Mouse (Mus musculus): ENCODE data around the gene Gm13287.
"Not testable (repeated sequence)": the region's sequence is repeated elsewhere in the genome, so short reads cannot be mapped to it uniquely, and the experiment has no call there.

Gm13287 gene

DNA sequence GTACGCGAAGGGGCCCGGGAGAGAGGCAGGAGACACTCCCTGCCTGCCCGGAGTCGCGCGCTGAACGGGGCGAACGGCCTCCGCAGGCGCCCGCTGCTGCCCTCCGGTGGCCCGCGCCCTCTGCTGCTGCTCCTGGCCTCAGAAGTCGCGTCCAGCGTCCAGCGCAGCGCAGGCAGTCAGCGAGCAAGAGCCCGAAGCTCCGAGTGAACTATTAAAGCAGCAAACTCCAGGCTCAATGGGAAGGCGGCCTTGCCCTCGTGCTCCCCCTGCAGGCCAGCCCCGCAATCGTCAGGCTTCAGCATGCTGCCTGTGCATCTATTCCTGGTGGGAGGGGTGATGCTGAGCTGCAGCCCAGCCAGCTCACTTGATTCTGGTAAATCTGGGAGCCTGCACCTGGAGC lies 6.0 kb upstream of the Gm13287 start, which contains the start of gene Gm13279:
Gm13279 (plus strand) TSS at position 301 of the 400 bp plus-strand sequence.
- not testable (repeated sequence) for DNase-seq (ENCODE audit: low spot score in 2 of 2)

DNA sequence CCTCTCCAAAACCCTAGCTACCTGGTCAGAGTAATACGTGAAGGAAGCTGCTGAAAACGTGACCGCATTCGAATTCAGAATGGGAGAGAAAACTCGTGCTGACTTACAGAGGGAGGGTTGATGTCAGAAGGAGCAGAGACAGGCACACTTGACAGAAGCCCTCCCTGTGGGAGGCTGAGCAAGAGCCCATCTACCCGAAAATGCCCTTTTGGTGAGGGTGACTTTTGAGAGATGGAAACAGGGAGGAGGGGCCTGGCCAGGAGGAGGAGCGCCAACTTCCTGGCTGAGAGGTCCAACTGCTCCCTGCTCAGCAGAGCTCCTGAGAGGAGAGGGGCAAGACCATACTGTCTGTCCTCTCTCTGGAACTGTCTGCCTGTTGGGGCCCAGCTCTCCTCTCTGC lies 3.7 kb upstream of the Gm13287 start, which contains the start of gene Gm13285:
Gm13285 (plus strand) TSS at position 301 of the 400 bp plus-strand sequence.
- DNase-seq (ENCODE audit: low spot score in 2 of 2) = not testable (repeated sequence)

DNA sequence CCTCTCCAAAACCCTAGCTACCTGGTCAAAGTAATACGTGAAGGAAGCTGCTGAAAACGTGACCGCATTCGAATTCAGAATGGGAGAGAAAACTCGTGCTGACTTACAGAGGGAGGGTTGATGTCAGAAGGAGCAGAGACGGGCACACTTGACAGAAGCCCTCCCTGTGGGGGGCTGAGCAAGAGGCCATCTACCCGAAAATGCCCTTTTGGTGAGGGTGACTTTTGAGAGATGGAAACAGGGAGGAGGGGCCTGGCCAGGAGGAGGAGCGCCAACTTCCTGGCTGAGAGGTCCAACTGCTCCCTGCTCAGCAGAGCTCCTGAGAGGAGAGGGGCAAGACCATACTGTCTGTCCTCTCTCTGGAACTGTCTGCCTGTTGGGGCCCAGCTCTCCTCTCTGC lies 2.2 kb downstream of the Gm13287 start, which contains the start of gene Gm13288:
Gm13288 (plus strand) TSS at position 301 of the 400 bp plus-strand sequence.
- not testable (repeated sequence) for DNase-seq (ENCODE audit: low spot score in 2 of 2)

DNA sequence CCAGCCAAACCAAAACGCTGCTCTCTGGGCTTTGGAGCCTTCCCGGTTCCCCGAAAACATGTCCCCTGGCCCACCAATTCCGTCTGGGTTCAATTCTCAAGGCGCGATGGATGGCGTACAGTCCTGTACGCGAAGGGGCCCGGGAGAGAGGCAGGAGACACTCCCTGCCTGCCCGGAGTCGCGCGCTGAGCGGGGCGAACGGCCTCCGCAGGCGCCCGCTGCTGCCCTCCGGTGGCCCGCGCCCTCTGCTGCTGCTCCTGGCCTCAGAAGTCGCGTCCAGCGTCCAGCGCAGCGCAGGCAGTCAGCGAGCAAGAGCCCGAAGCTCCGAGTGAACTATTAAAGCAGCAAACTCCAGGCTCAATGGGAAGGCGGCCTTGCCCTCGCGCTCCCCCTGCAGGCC lies 2.7 kb downstream of the Gm13287 start:
- peak in 1 of 2 experiments; percentile 3 for DNase-seq (ENCODE audit: low spot score in 2 of 2)

DNA sequence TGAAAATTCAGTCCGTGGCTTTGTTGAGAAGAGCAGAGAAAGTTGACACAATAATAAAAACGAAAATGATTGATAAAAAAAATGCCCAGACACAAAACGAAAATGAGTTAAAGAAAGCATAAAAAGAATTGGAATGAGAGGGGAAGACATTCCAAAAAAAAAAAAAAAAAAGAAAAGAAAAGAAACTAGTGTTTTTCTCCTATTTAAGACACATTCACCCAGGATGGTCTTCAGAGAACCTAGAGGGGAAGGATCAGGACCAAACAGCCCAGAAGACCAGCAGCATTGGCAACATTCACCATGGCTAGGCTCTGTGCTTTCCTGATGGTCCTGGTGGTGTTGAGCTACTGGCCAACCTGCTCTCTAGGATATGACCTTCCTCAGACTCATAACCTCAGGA lies 12.9 kb downstream of the Gm13287 start, which contains the start of gene Ifna7:
Ifna7 (plus strand) TSS at position 301 of the 400 bp plus-strand sequence.
- no peak for DNase-seq (ENCODE audit: low spot score in 2 of 2)

DNA sequence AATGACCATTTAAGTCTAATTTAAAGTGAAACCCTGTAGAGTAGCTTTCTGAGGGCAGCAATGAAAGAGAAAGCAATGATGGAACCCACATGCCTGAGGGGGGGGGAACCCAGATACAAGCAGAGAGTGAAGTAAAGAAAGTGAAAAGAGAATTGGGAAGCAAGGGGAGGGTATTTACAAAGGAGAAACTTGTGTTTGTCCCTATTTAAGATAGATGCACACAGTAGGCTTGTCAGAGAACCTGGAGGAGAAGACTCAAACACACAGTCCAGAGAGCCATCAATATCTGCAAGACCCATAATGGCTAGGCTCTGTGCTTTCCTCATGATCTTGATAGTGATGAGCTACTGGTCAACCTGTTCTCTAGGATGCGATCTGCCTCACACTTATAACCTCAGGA lies 16.6 kb downstream of the Gm13287 start, which contains the start of gene Ifna11:
Ifna11 (plus strand) TSS at position 301 of the 400 bp plus-strand sequence.
- DNase-seq (ENCODE audit: low spot score in 2 of 2) = no peak

DNA sequence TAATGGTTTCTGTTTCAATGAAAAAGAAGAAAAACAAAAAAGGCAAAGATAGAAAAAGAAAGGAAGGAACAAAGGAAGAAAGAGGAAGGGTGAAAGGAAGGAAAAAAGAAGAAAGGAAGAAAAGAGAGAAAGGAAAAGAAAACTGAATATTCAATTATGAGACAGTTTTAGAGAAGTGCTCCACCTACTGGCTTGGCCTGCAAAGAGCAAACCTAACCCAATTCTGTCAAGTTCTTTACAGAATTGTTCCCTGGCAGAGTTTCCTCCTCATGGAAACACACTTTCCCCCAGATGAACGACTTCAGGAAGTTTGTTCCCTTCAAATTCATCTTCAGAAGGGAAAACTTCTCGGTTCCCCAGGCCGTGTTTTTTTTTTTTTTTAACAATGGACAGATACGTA lies 19.9 kb downstream of the Gm13287 start:
- DNase-seq (ENCODE audit: low spot score in 2 of 2) = no peak

DNA sequence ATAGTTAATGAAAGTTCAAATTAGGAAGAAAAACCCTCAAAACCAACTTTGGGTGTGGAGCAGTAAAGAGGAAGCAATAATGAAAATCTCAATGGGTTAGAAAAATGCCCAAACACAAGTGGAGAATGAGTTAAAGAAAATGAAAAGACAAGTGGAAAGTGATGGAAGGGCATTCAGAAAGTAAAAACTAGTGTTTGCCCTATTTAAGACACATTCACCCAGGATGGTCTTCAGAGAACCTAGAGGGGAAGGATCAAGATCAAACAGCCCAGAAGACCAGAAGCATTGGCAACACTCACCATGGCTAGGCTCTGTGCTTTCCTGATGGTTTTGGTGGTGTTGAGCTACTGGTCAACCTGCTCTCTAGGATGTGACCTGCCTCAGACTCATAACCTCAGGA lies 24.1 kb downstream of the Gm13287 start, which contains the start of gene Ifna6:
Ifna6 (plus strand) TSS at position 301 of the 400 bp plus-strand sequence.
- DNase-seq (ENCODE audit: low spot score in 2 of 2) = not testable (repeated sequence)

DNA sequence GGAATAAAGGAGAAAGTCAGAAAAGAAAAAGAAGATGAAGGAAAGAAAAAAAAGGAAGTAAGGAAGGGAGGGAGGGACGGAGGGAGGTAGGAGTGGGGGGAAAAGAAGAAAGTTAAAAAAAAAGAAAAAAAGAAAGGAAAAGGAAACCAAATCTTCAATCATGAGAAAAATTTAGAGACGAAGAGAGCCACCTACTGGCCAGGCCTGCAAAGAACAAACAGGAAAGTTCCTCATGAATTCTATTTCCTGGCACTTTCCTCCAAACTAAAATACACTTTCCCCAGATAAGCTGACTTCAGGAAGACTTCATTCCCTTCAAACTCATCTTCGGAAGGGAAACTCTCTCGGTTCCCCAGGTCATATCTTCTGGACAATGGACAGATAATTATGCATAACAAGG lies 27.5 kb downstream of the Gm13287 start:
- peak in 1 of 2 experiments; percentile 27 for DNase-seq (ENCODE audit: low spot score in 2 of 2)

DNA sequence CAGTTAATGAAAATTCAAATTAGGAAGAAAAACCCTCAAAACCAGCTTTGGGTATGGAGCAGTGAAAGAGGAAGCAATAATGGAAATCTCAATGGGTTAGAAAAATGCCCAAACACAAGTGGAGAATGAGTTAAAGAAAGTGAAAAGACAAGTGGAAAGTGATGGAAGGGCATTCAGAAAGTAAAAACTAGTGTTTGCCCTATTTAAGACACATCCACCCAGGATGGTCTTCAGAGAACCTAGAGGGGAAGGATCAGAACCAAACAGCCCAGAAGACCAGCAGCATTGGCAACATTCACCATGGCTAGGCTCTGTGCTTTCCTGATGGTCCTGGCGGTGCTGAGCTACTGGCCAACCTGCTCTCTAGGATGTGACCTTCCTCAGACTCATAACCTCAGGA lies 32.2 kb downstream of the Gm13287 start, which contains the start of gene Ifna5:
Ifna5 (plus strand) TSS at position 301 of the 400 bp plus-strand sequence.
- DNase-seq (ENCODE audit: low spot score in 2 of 2) = not testable (repeated sequence)

DNA sequence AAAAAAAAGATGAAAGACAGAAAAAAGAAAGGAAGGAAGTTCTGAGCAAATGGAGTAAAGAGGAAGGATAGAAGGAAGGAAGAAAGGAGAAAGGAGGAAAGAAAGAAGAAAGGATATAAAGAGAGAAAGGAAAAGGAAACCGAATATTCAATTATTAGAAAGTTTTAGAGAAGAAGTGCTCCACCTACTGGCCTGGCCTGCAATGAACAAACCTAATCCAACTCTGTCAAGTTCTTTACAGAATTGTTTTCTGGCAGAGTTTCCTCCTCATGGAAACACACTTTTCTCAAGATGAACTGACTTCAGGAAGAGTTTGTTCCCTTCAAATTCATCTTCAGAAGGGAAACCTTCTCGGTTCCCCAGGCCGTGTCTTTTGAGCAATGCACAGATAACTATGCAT lies 35.8 kb downstream of the Gm13287 start:
- peak in 1 of 2 experiments; percentile 7 for DNase-seq (ENCODE audit: low spot score in 2 of 2)

DNA sequence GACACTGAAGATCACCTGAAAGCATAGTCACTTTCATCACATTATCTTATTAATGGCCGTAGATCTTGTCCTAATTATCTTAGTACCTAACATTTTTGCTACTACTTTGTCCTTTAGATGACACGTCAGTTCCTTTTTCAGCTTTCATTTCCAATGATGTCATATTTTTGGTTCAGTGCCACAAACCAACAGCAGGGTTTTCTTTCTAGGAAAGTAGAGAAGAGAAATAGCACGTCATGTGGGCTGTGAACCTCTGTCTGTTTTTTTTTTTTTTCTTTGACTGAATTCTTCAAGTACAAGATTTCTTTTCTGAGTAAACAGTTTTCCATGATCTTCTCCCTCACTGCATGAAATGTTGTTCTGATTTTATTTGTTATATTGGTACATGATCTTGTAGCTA lies 37.0 kb downstream of the Gm13287 start:
- DNase-seq (ENCODE audit: low spot score in 2 of 2) = no peak

DNA sequence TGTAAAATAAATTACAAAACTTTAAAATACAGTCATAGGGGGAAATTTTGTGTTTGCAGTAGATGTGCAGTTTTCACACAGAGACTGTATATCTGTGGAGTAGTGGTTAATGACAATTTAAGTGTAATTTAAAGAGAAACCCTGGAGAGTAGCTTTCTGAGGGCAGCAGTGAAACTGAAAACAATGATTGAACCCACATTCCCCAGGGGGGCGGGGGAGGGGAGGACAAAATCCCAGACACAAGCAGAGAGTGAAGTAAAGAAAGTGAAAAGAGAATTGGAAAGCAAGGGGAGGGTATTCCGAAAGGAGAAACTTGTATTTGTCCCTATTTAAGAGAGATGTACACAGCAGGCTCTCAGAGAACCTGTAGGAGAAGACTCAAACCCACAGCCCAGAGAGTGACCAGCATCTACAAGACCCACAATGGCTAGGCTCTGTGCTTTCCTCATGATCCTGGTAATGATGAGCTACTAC lies 38.4 kb downstream of the Gm13287 start, which contains the start of gene Ifna4:
Ifna4 (plus strand) TSS at position 424 of the 474 bp plus-strand sequence.
- no peak for DNase-seq (ENCODE audit: low spot score in 2 of 2)

DNA sequence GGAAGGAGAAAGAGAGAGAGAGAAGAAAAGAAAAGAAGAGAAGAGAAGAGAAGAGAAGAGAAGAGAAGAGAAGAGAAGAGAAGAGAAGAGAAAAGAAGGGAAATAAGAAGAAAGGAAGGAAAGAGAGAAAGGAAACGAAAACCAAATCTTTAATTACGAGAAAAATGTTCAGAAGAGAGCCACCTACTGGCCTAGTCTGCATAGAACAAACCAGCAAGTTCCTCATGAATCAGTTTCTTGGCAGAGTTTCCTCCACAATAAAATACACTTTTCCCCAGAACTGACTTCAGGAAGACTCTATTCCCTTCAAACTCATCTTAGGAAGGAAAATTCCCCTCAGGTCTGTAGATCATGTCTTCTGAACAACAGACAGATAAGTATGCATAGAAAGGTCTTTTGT lies 42.3 kb downstream of the Gm13287 start:
- no peak for DNase-seq (ENCODE audit: low spot score in 2 of 2)

DNA sequence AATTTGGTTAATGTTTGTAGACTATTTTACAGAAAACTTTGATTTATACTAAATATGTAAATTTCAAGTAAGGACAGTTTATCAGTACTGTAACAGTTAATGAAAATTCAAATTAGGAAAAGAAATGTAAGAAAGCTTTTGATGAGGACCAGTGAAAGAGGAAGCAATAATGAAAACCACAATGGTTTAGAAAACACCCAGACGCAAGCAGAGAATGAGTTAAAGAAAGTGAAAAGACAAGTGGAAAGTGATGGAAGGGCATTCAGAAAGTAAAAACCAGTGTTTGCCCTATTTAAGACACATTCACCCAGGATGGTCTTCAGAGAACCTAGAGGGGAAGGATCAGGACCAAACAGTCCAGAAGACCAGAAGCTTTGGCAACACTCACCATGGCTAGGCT lies 46.6 kb downstream of the Gm13287 start, which contains the start of gene Ifna1:
Ifna1 (plus strand) TSS at position 390 of the 400 bp plus-strand sequence.
- no peak for DNase-seq (ENCODE audit: low spot score in 2 of 2)

DNA sequence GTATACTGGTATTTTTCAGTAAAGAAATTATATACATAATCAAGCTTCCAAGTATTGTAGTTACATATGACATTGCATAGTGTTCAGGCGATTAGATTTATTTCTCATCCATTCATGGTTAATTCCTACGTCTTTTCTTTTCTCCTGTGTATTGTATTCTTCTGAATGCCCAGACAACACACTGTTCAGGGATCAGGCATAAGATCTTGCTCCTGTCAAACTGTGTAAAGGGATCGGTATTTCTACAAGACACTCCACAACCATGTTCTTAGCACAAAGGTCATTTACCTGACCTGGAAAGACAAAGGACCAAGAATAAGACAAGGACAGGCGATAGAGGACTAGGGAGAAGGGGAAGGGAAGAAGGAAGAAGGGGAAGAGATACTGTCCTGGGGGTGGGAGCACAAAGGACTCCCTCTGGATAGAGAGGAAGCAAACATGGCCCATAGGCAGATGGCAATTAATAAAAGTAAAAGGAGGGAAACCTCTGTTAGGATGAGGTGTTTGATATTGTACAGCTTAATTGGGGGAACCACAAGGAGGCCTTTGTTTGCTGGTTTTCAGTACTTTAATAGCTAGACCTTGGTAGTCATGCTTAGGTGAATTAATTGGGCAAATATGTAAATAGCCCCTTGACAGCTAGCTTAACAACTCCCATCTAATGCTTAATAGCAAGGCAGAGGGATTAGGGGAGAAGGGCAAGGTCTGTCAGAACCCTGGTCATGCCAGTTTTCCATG lies 48.1 kb downstream of the Gm13287 start:
- no peak for DNase-seq (ENCODE audit: low spot score in 2 of 2)
